Mouse (Mus musculus) lung, postnatal 0 days (tissue): ENCODE measurements at regions not wholly inside any gene's neighbourhood (a gene's known extent, or its start where the extent isn't known, plus 50 kb on each side); places are given as distances from the start of the nearest gene placed in this dataset.

Experiments used
- CTCF ChIP-seq: IDR thresholded peaks from 2 replicates; pipeline ENCODE4 v1.5.1; 2016; ENCODE audit warnings: antibody characterized with exemption, mild to moderate bottlenecking
- EP300 ChIP-seq: IDR thresholded peaks from 2 replicates; pipeline ENCODE4 v1.6.1; 2016; ENCODE audit warnings: antibody characterized with exemption, mild to moderate bottlenecking, control low read depth

DNA sequence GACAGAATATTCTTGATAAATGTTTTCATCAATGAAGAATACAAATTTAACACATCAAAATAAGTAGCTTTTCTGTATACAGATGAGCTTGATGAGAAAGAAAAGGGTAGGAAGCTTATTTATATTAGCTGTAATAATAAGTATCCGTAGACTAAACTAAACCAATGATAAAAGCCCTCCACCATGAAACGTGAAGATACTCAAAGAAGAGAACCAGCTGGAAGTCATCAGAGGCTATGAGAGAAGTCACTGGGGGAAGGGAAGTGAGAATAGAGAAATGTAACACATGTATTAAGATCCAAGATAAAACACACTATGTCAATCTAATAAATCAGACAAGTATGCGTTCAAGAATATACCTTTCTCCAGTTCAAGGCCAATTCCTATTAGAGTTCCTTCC is 382.7 kb upstream of the Dppa4 start:
- no peak for TF ChIP-seq CTCF
- no peak for TF ChIP-seq EP300
